Mouse (Mus musculus) hindbrain, embryonic 11.5 days (tissue): ENCODE measurements around the gene Fxyd2. TPM values are rescaled to one million over a fixed set of nuclear protein-coding genes. Genes with fewer than 3 reads are reported as not detected.
A peak's percentile ranks its signal among the peaks of the same experiment; 100 is the strongest.

Experiments used
- ATAC-seq: fragments of 200-750 bp; cut with Nextera tagmentation; 2 replicates; pipeline ENCODE4 v1.8.0; 2017; ENCODE audit warnings: mild to moderate bottlenecking, moderate TSS enrichment, moderate library complexity; ENCODE audit not compliant: low FRiP score
- DNase-seq: peaks from one replicate; pipeline ENCODE4 v3.0.0-alpha.2; 2015; ENCODE audit warnings: low spot score
- H3K27ac ChIP-seq: fragments of 300-500 bp; sonication (generic); 2 replicates; pipeline ENCODE4 v1.5.1; 2014; ENCODE audit warnings: mild to moderate bottlenecking, low read depth, low read length
- H3K27me3 ChIP-seq: fragments of 300-500 bp; sonication (generic); 2 replicates; pipeline ENCODE4 v1.6.1; 2014; ENCODE audit warnings: mild to moderate bottlenecking, low read length, moderate library complexity, mixed read lengths; ENCODE audit not compliant: control insufficient read depth, insufficient read depth
- H3K36me3 ChIP-seq: fragments of 300-500 bp; sonication (generic); 2 replicates; pipeline ENCODE4 v1.6.1; 2014; ENCODE audit warnings: mild to moderate bottlenecking, low read length, moderate library complexity, mixed read lengths; ENCODE audit not compliant: control insufficient read depth, insufficient read depth
- H3K4me1 ChIP-seq: fragments of 300-500 bp; sonication (generic); replicated peaks from 2 replicates; pipeline ENCODE4 v1.6.1; 2014; ENCODE audit warnings: low read length, mixed read lengths; ENCODE audit not compliant: control insufficient read depth, insufficient read depth
- H3K4me2 ChIP-seq: fragments of 300-500 bp; sonication (generic); replicated peaks from 2 replicates; pipeline ENCODE4 v1.6.1; 2014; ENCODE audit warnings: mild to moderate bottlenecking, low read depth, low read length
- H3K4me3 ChIP-seq: fragments of 300-500 bp; sonication (generic); 2 replicates; pipeline ENCODE4 v1.5.1; 2014; ENCODE audit warnings: low read depth, low read length
- H3K9ac ChIP-seq: fragments of 300-500 bp; sonication (generic); 2 replicates; pipeline ENCODE4 v1.6.1; 2014; ENCODE audit warnings: low read depth, low read length
- H3K9me3 ChIP-seq: fragments of 300-500 bp; sonication (generic); 2 replicates; pipeline ENCODE4 v1.6.1; 2016; ENCODE audit warnings: low read length; ENCODE audit not compliant: control insufficient read depth
- WGBS: fragments of 180-500 bp; shearing (Covaris S2); extraction: QIAGEN DNeasy Blood & Tissue Kit; methylation state at CpG from one replicate; pipeline ENCODE4 v1.1.7; 2014; 5-methylcytosine and 5-hydroxymethylcytosine counted together
- polyA plus RNA-seq: library from polyadenylated mRNA; unstranded; fragments of >200 nt; fragmentation: Nextera tagmentation; extraction: Ambion mirVana; gene quantifications from 2 replicates; pipeline ENCODE4 v1.2.1, GENCODE M21; 2014

The Fxyd2 gene
- polyA plus RNA-seq: 1.0 and 1.5 TPM in 2 replicates

GRCm38 (mm10) chr9:45399434-45399833 lies at the start of gene Fxyd2:
Fxyd2 (plus strand) TSS chr9:45399669.
- Histone ChIP-seq H3K36me3 (no peaks in the 10 kb centered on the region), H3K27ac (no peak within 1 kb of the TSS), H3K9ac (no peak within 1 kb of the TSS), H3K4me1 (no peaks in the 10 kb centered on the region), H3K4me2 (no peak within 1 kb of the TSS), H3K27me3 (no peaks in the 10 kb centered on the region), H3K9me3 (no peaks in the 10 kb centered on the region), H3K4me3 (no peak within 1 kb of the TSS)
- DNase-seq (no peak), ATAC-seq (no peak)
- WGBS: 80% methylated on average over 4 of the region's 4 CpGs

- Histone ChIP-seq H3K4me3 (no peak overlapping the region), H3K4me1 (no peaks in the 10 kb centered on the region), H3K4me2 (no peak overlapping the region), H3K27me3 (no peaks in the 10 kb centered on the region), H3K36me3 (no peaks in the 10 kb centered on the region), H3K9ac (no peak overlapping the region), H3K27ac (no peak overlapping the region), H3K9me3 (no peaks in the 10 kb centered on the region)
- no peak for ATAC-seq
- WGBS: 43% methylated on average over 5 of the region's 5 CpGs
- DNase-seq: no peak
Measured at GRCm38 (mm10) chr9:45349851-45350250, 49.6 kb upstream of the Fxyd2 start.

GRCm38 (mm10) chr9:45355192-45355591 lies 44.3 kb upstream of the Fxyd2 start:
- Histone ChIP-seq H3K4me1 (no peaks in the 10 kb centered on the region), H3K27ac (no peak overlapping the region), H3K36me3 (no peaks in the 10 kb centered on the region), H3K9ac (no peak overlapping the region), H3K4me2 (no peak overlapping the region), H3K9me3 (no peaks in the 10 kb centered on the region), H3K4me3 (no peak overlapping the region), H3K27me3 (no peaks in the 10 kb centered on the region)
- 95% methylated on average over 2 of the region's 2 CpGs for WGBS
- ATAC-seq: no peak
- no peak for DNase-seq

GRCm38 (mm10) chr9:45358356-45358755 lies 41.1 kb upstream of the Fxyd2 start:
- DNase-seq (no peak), ATAC-seq (no peak)
- no peak overlapping the region for H3K4me2 ChIP-seq
- no peaks in the 10 kb centered on the region for H3K4me1 ChIP-seq
- 76% methylated on average over 7 of the region's 7 CpGs for WGBS
- H3K9me3 ChIP-seq: no peaks in the 10 kb centered on the region
- no peak overlapping the region for H3K4me3 ChIP-seq
- no peaks in the 10 kb centered on the region for H3K36me3 ChIP-seq
- no peak overlapping the region for H3K9ac ChIP-seq
- H3K27ac ChIP-seq: no peak overlapping the region
- no peaks in the 10 kb centered on the region for H3K27me3 ChIP-seq

GRCm38 (mm10) chr9:45362051-45362461 lies 37.4 kb upstream of the Fxyd2 start:
- no peak overlapping the region for H3K4me3 ChIP-seq
- no peaks in the 10 kb centered on the region for H3K27me3 ChIP-seq
- no peaks in the 10 kb centered on the region for H3K9me3 ChIP-seq
- no peaks in the 10 kb centered on the region for H3K36me3 ChIP-seq
- no peak overlapping the region for H3K27ac ChIP-seq
- no peak overlapping the region for H3K9ac ChIP-seq
- 41% methylated on average over 2 of the region's 2 CpGs for WGBS
- no peaks in the 10 kb centered on the region for H3K4me1 ChIP-seq
- ATAC-seq (no peak), DNase-seq (no peak)
- no peak overlapping the region for H3K4me2 ChIP-seq

- Histone ChIP-seq H3K9ac (no peak overlapping the region), H3K4me3 (no peak overlapping the region), H3K9me3 (no peaks in the 10 kb centered on the region), H3K4me1 (no peaks in the 10 kb centered on the region), H3K27me3 (no peaks in the 10 kb centered on the region), H3K4me2 (no peak overlapping the region), H3K27ac (no peak overlapping the region), H3K36me3 (no peaks in the 10 kb centered on the region)
- 60% methylated on average over 7 of the region's 7 CpGs for WGBS
- ATAC-seq (no peak), DNase-seq (no peak)
Measured at GRCm38 (mm10) chr9:45363639-45364214, 35.7 kb upstream of the Fxyd2 start.

GRCm38 (mm10) chr9:45367716-45368115 lies 31.8 kb upstream of the Fxyd2 start:
- H3K9me3 ChIP-seq: no peaks in the 10 kb centered on the region
- no peak for DNase-seq
- H3K4me1 ChIP-seq: 0 out of 2 replicates have a peak, but pooled peaks cover 3% of the 10 kb centered on the region
- ATAC-seq: no peak
- no peak overlapping the region for H3K9ac ChIP-seq
- H3K4me2 ChIP-seq: no peak overlapping the region
- no peak overlapping the region for H3K27ac ChIP-seq
- H3K27me3 ChIP-seq: no peaks in the 10 kb centered on the region
- H3K4me3 ChIP-seq: no peak overlapping the region
- 73% methylated on average over 8 of the region's 8 CpGs for WGBS
- H3K36me3 ChIP-seq: no peaks in the 10 kb centered on the region

GRCm38 (mm10) chr9:45368341-45368901 lies 31.0 kb upstream of the Fxyd2 start:
- Histone ChIP-seq H3K4me3 (no peak overlapping the region), H3K9me3 (no peaks in the 10 kb centered on the region), H3K4me2 (no peak overlapping the region), H3K4me1 (0 out of 2 replicates have a peak, but pooled peaks cover 3% of the 10 kb centered on the region), H3K27me3 (no peaks in the 10 kb centered on the region), H3K9ac (no peak overlapping the region), H3K27ac (no peak overlapping the region), H3K36me3 (no peaks in the 10 kb centered on the region)
- 58% methylated on average over 5 of the region's 5 CpGs for WGBS
- ATAC-seq (no peak), DNase-seq (no peak)

GRCm38 (mm10) chr9:45370117-45370561 lies 29.3 kb upstream of the Fxyd2 start, which contains the start of gene Fxyd6:
Fxyd6 (plus strand) TSS chr9:45370185.
- Histone ChIP-seq H3K9me3 (no peaks in the 10 kb centered on the region), H3K27ac (peak within 1 kb of the TSS; percentile 8), H3K36me3 (no peaks in the 10 kb centered on the region), H3K4me2 (peak within 1 kb of the TSS; percentile 82), H3K27me3 (no peaks in the 10 kb centered on the region), H3K4me3 (peak within 1 kb of the TSS; percentile 59), H3K4me1 (0 out of 2 replicates have a peak, but pooled peaks cover 3% of the 10 kb centered on the region), H3K9ac (peak within 1 kb of the TSS; percentile 73)
- ATAC-seq (peak; percentile 66), DNase-seq (peak; percentile 79)
- WGBS: under 1% methylated on average over 28 of the region's 28 CpGs
